Mouse (Mus musculus) spleen, embryonic (tissue): Measurements from ENCODE around the gene Hemgn.

Source experiments
- CTCF ChIA-PET: fragments of 350-600 bp; sonication (Branson Sonifier 250); formaldehyde crosslinking; loops from one replicate; lab custom pipeline; 2022; lab: Charles Lee

The Hemgn gene

DNA sequence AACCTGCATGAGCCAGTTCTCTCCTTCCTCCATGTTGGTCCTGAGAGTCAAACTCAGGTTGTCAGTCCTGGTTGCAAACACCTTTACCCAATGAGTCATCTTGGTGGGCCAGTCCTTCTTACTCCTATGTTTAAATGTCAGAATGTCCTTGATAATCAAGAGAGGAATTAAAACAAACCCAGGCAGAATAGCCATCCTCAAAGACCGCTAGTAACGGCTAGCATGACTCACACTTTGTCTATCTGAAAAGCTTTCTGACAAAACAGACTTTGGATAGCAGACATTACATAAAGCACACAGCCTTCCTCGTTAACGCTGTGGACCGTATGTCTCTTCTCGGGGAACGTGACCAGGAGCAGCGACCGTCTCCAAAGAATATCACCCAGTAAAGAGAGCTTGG lies 5.5 kb upstream of the Hemgn start:
- CTCF ChIA-PET, result no interaction called here

GRCm38 (mm10) chr4:46417491-46417890 lies 4.2 kb upstream of the Hemgn start:
- CTCF ChIA-PET, result no interaction called here

DNA sequence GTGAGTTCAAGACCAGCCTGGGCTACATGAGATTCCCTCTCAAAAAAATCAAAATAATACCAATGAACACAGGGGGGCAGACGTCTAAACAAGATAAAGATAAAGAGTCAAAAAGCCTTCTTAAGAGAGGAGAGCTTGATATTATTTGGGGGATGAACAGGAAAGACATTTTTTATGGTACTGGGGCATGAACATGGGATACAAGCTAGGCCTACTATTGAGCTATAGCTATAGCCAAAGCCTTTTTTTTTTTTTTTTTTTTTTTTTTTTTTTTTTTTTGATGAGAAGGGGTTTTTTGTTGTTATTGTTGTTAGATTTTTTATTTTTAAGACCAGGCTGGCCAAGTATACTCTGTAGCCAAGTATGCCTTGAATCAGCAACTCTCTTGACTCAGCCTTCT lies 1.2 kb downstream of the Hemgn start:
- CTCF ChIA-PET, result interaction anchor here (0.6 kb wide), 2 partner anchors 53 to 77 kb away, joined by 4 read pairs; partner anchors contain the start of gene Nans

GRCm38 (mm10) chr4:46411489-46411888 lies 1.8 kb downstream of the Hemgn start:
- CTCF ChIA-PET, result interaction anchor here (0.6 kb wide), 2 partner anchors 53 to 78 kb away, joined by 4 read pairs; partner anchors contain the start of gene Nans

- CTCF ChIA-PET, result no interaction called here
Observed at GRCm38 (mm10) chr4:46410677-46411076, 2.6 kb downstream of the Hemgn start.

DNA sequence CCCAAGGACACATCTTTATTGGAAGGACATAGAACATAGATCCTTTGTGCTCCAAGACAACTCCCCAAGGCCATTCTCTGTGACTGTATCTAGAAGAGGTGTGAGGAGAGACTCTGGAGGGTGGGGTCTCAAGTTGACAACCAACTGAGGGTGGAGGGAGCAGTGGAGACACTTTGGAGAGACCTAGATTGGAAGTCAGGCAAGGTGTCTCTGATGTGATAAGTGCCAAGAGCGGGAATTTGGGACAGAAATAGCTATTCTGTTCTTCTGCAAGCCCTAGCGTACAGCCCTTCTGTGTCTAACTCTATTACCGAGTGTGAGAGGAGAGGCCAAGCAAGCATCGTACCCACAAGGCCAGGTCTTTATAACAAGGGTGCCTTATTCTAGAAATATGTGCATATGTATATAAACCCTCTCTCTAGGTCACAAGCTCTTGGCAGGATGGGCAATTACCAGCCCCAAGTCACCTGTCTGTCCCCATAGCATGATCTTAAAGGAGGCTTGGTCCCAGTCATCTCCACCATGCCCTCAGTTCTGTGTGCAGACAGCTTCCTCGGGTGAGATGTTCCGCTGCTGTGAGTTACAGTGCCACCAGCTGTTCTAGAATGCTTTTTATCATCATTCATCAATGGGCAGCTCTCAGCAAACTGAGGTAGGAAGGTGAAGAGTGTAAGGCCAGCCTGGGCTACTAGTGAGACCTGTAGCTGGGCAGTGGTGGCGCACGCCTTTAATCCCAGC lies 6.2 kb downstream of the Hemgn start:
- CTCF ChIA-PET, result no interaction called here

DNA sequence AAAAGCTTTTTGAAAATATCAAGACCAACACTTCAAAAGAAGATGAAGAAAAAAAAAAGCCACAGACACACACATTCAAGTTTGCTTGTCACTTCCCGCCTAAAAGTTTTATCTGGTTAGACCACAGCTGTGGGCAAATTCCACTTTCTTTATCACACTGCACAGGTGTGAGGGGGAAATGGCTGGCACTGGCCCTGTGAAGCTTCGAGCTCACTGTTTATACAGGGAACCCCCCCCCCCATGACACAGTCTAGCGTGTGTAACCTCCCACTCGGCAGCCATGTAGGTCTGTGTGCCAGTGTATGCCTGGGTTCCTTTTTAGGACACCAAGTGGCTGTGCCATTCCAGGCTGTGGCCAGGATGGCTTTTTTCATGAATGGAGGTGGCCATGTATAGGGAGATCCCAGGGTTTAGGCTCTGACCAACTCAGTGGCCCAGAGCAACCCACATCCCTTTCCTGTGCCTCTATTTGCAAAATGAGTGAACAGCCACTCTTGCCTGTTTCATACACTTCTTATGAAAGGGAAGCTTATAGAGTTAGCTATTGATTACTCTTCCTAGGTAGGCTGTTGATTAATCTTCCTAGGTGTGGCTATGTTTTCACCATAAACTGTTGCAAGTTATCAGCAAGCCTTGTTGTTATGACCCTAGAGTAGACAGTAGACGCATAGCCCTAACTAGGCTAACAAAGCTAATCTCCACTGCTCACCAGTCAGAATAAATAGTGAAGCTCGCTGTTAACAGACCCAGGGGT lies 9.1 kb downstream of the Hemgn start:
- CTCF ChIA-PET, result no interaction called here

GRCm38 (mm10) chr4:46398839-46399238 lies 14.5 kb downstream of the Hemgn start:
- CTCF ChIA-PET, result interaction anchor here (0.7 kb wide), 1 partner anchor 51 kb away, joined by 3 read pairs; no protein-coding TSS in a partner anchor

DNA sequence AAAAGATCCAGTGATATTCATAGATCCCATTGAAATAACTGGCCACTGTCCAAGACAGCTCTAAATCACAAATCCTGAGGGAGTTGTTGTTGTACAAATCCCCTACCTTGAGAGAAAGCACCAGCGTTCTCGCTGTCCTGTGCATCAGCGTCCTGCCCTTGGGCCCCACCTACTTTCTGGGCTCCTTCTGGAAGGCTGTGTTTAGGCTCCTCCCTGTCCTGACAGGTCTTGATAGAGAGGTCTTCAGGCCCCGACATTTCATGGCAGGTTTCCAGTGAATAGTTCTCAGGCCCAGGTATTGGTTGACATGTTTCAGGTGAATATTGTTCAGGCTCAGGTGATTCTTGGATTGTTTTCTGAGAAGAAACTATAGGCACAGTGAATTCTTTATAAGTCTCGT lies 17.6 kb downstream of the Hemgn start:
- CTCF ChIA-PET, result no interaction called here

DNA sequence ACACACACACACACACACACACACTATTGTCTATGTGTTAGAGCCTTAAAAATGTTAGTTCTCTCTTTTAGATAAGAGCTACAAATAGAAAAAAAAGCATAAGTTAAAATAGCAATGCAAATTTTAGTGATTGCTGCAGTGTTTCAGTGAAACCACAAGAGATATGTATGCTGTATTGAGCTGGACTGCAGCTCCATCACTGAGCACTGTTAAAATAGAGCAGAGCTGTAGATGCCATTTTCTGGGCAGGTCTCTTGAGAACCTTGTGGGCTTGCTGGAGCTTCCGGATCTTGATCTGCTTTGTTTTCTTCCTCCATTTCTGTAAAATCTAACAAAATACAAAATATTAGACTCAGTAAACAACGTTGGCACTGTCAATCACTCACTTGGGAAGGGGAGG lies 18.9 kb downstream of the Hemgn start:
- CTCF ChIA-PET, result interaction anchor here (0.6 to 0.8 kb wide), 3 partner anchors 29 to 1002 kb away, joined by 3 to 13 read pairs (median 4); no protein-coding TSS in a partner anchor

GRCm38 (mm10) chr4:46390390-46390970 lies 22.8 kb downstream of the Hemgn start:
- CTCF ChIA-PET, result interaction anchor here (0.6 to 1.2 kb wide), 4 partner anchors 11 to 257 kb away, joined by 3 to 4 read pairs (median 4); partner anchors contain the start of gene Trim14

GRCm38 (mm10) chr4:46389612-46390341 lies 23.5 kb downstream of the Hemgn start:
- CTCF ChIA-PET, result interaction anchor here (0.6 to 1.2 kb wide), 4 partner anchors 60 to 258 kb away, joined by 4 read pairs; partner anchors contain the start of gene Trim14

DNA sequence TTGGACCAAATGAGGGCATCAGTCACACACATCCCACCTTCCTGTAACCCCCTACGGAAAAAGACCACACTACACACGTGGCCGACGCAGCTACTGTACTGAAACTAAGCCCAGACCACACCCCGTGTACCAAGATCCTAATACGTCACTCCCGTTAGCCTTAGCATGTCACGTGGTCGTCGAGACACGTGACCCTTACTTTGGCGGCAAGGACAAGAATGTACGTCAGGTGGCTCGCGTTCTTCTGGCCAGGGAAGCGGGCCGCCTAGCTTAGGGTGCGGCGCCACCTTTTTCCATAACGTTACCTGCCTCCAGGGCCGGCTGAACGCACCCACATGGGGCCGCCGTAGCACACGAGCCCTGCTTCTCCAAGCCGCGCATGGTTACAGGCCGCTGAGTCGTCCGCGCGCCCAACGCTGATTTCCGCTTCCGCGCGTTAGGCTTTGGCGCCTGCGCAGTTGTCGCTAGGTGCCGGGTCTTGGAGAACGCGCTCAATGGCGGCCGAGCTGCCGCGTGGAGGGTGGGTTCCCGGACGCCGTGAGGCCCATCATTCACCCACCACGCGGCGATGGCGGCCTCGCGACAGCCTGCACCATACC lies 24.2 kb downstream of the Hemgn start, which contains the start of gene Trmo:
Gene Trmo, minus strand, starts transcription at position 425 of the 599 bp plus-strand sequence.
- CTCF ChIA-PET, result interaction anchor here (0.6 to 0.9 kb wide), 2 partner anchors 64 to 1076 kb away, joined by 3 to 4 read pairs; no protein-coding TSS in a partner anchor

GRCm38 (mm10) chr4:46388556-46388955 lies 24.8 kb downstream of the Hemgn start:
- CTCF ChIA-PET, result interaction anchor here (0.6 kb wide), 1 partner anchor 1077 kb away, joined by 3 read pairs; no protein-coding TSS in a partner anchor

DNA sequence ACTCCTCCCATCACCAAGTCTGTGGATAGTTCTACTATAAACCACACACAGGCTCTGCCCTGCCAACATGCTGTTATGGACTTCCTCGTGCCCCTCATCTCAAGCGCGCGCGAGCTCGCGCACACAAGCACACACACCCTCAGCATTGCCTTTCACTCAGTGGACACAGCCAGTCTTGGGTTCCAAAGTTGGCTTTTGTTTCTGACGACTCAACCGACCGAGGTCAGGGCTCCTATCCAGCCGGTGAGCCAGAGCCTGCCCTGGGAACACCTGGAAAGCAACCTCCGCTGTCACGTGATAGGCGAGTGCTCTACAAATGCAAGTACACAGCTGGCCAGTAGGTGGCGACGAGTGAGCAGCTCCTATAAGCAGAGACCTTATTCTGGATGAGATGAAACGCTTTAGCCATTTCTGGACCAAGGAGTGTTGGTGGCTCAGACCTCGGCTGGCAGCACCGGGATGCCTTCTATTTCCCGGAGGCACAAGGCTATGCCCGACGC lies 38.4 kb downstream of the Hemgn start:
- CTCF ChIA-PET, result no interaction called here

DNA sequence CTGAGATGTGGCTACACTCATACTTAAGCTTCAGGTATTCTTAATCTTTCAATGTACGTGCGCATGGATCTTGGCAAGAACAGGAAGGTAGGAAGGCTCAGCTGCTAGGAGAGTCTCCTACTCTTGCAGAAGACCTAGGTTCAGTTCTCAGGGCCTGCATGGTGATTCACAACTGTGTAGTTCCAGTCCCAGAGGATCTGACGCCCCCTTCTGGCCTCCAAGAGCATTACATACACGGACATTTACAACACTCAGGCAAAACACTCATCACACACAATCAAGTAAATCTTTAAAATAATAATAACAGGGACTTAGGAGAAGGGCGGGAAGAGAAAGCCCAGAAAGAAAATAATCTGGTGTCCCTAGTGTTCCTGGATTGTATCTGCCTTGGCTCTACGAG lies 38.9 kb downstream of the Hemgn start:
- CTCF ChIA-PET, result interaction anchor here (0.7 kb wide), 1 partner anchor 41 kb away, joined by 3 read pairs; no protein-coding TSS in a partner anchor

DNA sequence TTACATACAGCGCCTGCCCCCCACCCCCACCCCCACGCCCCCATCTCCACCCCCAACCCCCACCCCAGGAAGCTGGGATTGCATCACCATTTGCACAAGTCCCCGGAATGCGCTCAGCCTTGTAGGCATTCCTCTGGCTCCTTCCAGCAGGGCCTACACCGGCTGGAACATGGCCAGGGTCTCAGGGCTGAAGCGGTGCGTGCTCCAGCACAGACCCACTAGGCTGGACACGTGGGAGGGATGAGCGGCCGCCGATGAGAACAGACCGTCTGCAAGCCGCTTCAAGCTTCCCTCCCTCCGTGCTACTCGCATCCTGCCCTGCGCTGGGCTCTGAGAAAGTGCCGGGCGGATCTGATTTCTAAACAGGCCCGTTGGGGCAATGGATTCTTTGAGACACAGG lies 42.3 kb downstream of the Hemgn start:
- CTCF ChIA-PET, result no interaction called here

- CTCF ChIA-PET, result no interaction called here
Observed at GRCm38 (mm10) chr4:46370406-46370805, 42.9 kb downstream of the Hemgn start.

GRCm38 (mm10) chr4:46369070-46369469 lies 44.2 kb downstream of the Hemgn start:
- CTCF ChIA-PET, result no interaction called here

GRCm38 (mm10) chr4:46367487-46367959 lies 45.8 kb downstream of the Hemgn start:
- CTCF ChIA-PET, result interaction anchor here (0.6 kb wide), 1 partner anchor 654 kb away, joined by 3 read pairs; no protein-coding TSS in a partner anchor
